Mouse (Mus musculus) bone marrow, adult 2 months (tissue): ENCODE measurements around the gene Skiv2l. TPM values are rescaled to one million over a fixed set of nuclear protein-coding genes. Genes with fewer than 3 reads are reported as not detected.

Experiments used
- H3K27ac ChIP-seq: fragments of 200-500 bp; 2 replicates; pipeline ENCODE4 v1.5.1; 2012; ENCODE audit warnings: low read depth, mild to moderate bottlenecking, control low read depth, inconsistent platforms, low read length; ENCODE audit not compliant: control insufficient read depth, poor library complexity, insufficient read depth
- H3K4me1 ChIP-seq: fragments of 200-500 bp; 2 replicates; pipeline ENCODE4 v1.6.1; 2011; ENCODE audit warnings: low read length; ENCODE audit not compliant: control insufficient read depth, insufficient read depth
- H3K4me3 ChIP-seq: fragments of 200-500 bp; replicated peaks from 2 replicates; pipeline ENCODE3; 2011; ENCODE audit warnings: mild to moderate bottlenecking, low read depth, low read length, control low read depth; ENCODE audit not compliant: control insufficient read depth
- CTCF ChIP-seq: fragments of 200-500 bp; IDR thresholded peaks from 2 replicates; pipeline ENCODE4 v1.5.1; 2011; ENCODE audit warnings: low read length, control low read depth; ENCODE audit not compliant: control insufficient read depth, insufficient read depth
- POLR2A ChIP-seq: fragments of 200-500 bp; IDR thresholded peaks from 2 replicates; pipeline ENCODE4 v1.6.1; 2011; ENCODE audit warnings: low read depth, mild to moderate bottlenecking, control low read depth, low read length, borderline replicate concordance; ENCODE audit not compliant: control insufficient read depth
- WGBS: fragments of 180-500 bp; shearing (Covaris S2); methylation state at CpG from one replicate; pipeline ENCODE4 v1.1.7; 2018; 5-methylcytosine and 5-hydroxymethylcytosine counted together
- polyA plus RNA-seq: library from polyadenylated mRNA; stranded (reverse); fragments of >200 nt; gene quantifications from 2 replicates; pipeline ENCODE4 v1.2.4, GENCODE M21; 2011; ENCODE audit warnings: low replicate concordance; ENCODE audit not compliant: missing spikeins, insufficient read depth, insufficient read length

The Skiv2l gene
- 31.0 and 67.7 TPM in 2 replicates for polyA plus RNA-seq

DNA sequence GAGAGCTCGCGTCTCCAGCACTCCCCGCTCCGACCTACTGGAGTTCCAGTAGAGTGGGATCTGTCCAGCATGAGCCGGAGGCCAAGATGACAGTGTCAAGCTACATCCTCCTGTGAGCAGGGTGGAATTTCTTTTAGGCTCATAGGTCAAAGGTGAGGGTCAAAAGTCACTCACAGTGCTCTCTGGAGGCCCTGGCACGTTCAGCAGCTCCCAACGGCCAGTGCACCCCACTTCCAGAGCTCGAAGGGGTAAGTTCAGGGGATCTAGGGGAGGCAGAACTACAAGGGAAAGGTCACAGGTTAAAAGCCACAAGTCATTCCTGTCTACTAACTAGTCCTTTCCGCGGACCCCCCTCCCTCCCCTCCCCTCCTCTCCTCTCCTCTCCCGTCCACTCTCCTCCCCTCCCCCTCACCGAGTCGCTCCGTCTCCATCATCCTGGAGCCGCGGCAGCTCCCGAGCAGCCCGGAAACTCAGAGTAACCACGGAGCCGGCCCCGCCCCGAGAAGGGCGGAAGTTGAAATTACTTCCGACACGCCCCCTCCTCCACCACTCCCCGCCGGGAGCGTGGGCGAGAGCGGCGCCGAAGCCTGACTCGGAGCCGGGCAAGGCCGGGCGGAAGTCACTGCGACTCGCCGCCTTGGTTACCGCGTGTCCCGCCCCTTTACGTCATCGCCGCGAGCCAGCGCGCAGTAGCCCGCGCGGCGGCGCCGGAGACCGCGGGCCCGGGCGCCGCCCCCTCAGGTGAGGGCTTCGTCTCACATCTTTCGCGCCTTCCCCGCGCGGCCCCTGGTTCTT is at the start of gene Skiv2l, which contains the start of gene Nelfe:
Skiv2l (minus strand) TSS at position 489 of the 795 bp plus-strand sequence.
Nelfe (plus strand) TSS at position 670 of the 795 bp plus-strand sequence.
- 1% methylated on average over 65 of the region's 65 CpGs for WGBS
- Histone ChIP-seq H3K27ac (peak within 1 kb of the TSS; percentile 35), H3K4me3 (peak within 1 kb of the TSS; percentile 87), H3K4me1 (no peaks in the 10 kb centered on the region; the same call in 1 of the 2 replicates)
- TF ChIP-seq CTCF (no peak), POLR2A (peak; percentile 50; the same call in 1 of the 2 replicates)

DNA sequence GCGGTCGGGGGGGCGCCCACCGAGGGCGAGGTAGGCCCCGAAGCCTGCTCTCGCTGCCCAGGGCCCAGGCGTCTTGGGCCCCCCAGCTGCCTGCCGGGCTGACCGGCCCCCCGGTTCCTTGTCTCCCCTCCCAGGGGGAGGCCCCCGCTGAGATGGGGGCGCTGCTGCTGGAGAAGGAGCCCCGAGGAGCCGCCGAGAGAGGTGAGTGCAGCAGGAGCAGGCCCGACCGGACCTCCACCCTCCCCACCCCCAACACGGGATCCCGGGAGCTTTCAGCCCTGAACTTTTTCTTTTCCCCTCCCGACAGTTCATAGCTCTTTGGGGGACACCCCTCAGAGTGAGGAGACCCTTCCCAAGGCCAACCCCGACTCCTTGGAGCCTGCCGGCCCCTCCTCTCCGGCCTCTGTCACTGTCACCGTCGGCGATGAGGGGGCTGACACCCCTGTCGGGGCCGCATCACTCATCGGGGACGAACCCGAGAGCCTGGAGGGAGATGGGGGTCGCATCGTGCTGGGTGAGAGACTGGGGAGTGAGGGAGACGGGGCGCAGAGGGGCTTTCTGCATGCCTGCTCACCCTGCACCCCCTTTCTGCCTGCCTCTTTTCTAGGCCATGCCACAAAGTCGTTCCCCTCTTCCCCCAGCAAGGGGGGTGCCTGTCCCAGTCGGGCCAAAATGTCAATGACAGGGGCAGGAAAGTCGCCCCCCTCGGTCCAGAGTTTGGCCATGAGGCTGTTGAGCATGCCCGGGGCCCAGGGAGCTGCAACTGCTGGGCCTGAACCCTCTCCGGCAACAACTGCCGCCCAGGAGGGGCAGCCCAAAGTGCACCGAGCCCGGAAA is 49.3 kb upstream of the Skiv2l start:
- Histone ChIP-seq H3K4me3 (peak overlapping the region; percentile 84), H3K4me1 (peaks cover 5% of the 10 kb centered on the region), H3K27ac (peak overlapping the region; percentile 76)
- 2% methylated on average over 42 of the region's 45 CpGs for WGBS
- TF ChIP-seq POLR2A (no peak; the same call in 1 of the 2 replicates), CTCF (no peak)

DNA sequence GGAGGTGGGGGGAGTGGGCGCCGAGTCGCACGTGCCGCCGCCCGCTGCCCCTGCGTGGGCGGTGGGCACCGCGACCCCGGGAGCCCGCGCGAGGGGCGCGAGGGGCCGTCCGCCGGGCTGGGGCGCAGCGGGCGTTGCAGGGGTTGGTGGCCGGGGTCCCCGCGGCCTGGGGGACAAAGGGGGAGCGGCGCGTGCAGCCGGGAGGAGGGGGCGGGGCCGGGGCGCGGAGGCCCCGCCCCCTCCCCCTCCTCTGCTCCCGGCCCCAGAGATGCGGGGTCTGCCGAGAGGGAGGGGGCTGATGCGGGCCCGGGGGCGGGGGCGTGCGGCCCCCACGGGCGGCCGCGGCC is 48.7 kb upstream of the Skiv2l start:
- no peak for TF ChIP-seq CTCF
- TF ChIP-seq POLR2A, result no peak
- Histone ChIP-seq H3K4me1 (peaks cover 5% of the 10 kb centered on the region), H3K27ac (peak overlapping the region; percentile 42; the same call in 1 of the 2 replicates), H3K4me3 (peak overlapping the region; percentile 84)
- WGBS, result 2% methylated on average over 34 of the region's 47 CpGs

DNA sequence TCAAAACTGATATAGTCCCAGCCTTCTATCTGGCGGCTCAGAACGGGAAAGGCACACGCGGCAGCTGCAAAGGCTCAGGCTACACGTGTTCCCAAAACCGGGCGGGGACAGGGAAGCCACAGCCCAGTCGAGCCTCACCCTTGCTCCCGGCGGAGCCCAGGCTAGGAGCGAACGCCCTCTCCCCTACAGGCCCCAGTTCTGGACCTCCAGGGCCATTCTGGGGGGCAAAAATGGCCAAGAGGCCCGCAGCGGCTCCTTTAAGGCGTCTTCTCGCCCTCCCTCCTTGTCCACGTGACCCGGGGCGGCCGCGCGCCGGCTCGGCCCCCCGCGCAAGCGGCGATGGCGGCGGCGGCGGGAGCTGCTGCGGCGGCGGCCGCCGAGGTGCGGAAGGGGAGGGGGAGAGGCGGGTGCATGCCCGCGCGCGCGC is 48.2 kb upstream of the Skiv2l start, which contains the start of the genes C2 and Ehmt2:
C2 (minus strand) TSS at position 106 of the 427 bp plus-strand sequence.
Ehmt2 (plus strand) TSS at position 310 of the 427 bp plus-strand sequence.
- peak; percentile 40; the same call in 1 of the 2 replicates for TF ChIP-seq POLR2A
- TF ChIP-seq CTCF, result no peak
- H3K4me1 ChIP-seq, result peaks cover 5% of the 10 kb centered on the region
- peak within 1 kb of the TSS; percentile 76 for H3K27ac ChIP-seq
- WGBS, result under 1% methylated on average over 37 of the region's 44 CpGs
- peak within 1 kb of the TSS; percentile 84 for H3K4me3 ChIP-seq

DNA sequence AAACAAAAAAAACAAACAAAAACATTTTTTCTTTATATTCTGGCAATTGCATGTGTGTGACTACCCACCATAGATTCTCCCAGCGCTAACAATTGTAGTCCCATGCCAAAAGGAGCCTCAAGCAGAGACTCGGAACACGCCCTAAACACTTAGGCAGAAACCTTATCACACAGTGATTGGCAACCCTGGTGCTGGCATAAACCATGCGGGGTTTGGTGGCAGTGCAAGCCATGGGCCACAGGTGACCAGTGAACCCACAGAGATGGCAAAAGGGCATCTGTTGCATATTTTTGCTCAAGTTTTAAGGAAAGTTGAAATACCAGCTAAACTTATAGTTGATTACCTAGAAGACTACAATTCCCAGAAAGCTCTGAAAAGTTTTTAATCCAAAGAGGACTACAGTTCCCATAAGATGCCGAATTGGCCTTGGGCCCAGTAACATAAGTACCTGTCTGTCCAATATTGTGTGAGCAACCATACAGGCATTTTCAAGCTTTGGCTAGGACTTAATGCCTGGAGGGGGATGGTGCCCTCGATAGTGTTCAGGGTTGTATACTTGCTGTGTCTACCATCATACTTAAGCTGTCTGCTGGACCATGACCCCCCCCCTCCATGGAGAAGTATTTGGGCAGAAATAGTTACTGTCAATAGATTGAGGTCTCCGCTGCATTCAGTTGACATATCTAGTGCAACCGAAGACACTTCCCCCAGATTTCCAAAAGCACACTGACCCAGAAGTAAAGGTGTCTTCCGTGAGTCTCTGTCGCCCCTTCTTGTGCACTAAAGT is 47.6 kb upstream of the Skiv2l start:
- TF ChIP-seq POLR2A (no peak), CTCF (no peak)
- peak overlapping the region; percentile 71; the same call in 1 of the 2 replicates for H3K27ac ChIP-seq
- peak overlapping the region; percentile 56 for H3K4me3 ChIP-seq
- 14% methylated on average over 10 of the region's 10 CpGs for WGBS
- H3K4me1 ChIP-seq, result peaks cover 5% of the 10 kb centered on the region

DNA sequence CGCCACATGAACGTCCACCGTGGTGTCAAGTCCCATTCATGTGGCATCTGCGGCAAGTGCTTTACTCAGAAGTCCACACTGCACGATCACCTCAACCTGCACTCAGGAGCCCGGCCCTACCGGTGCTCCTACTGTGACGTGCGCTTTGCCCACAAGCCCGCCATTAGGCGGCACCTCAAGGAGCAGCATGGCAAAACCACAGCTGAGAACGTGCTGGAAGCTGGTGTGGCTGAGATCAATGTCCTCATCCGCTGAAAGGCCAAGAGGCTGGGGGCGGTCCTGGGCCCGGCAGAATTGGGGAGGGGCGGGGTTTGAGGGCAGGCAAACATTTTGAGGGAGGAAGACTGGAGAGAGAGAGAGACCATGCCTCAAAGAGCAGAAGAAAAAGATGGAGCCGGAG is 46.4 kb upstream of the Skiv2l start:
- Histone ChIP-seq H3K27ac (no peak overlapping the region), H3K4me1 (peaks cover 5% of the 10 kb centered on the region), H3K4me3 (no peak overlapping the region)
- WGBS, result 45% methylated on average over 17 of the region's 17 CpGs
- TF ChIP-seq POLR2A (no peak), CTCF (no peak)

DNA sequence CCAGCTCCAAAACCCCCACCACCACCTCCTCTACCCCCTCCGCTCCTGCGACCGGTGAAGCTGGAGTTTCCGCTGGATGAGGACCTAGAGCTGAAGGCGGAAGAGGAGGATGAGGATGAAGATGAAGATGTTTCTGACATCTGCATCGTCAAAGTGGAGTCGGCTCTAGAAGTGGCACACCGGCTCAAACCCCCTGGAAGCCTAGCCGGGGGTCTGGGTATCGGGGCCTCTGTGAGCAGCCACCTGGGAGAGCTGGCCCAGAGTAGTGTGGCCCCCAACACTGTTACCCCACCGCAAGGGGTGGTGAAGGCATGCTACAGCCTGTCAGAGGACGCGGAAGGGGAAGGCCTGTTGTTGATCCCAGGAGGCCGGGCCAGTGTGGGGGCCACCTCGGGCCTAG is 45.7 kb upstream of the Skiv2l start:
- WGBS, result 84% methylated on average over 15 of the region's 15 CpGs
- TF ChIP-seq CTCF (no peak), POLR2A (no peak)
- Histone ChIP-seq H3K27ac (no peak overlapping the region), H3K4me1 (peaks cover 5% of the 10 kb centered on the region), H3K4me3 (no peak overlapping the region)
